Mouse (Mus musculus): ENCODE data around the gene Cfap73.

The Cfap73 gene

GRCm38 (mm10) chr5:120671865-120672264 lies 37.8 kb upstream of the Cfap73 start:
- no peak for TF ChIP-seq POU5F1 (IDR thresholded peaks at IDR 0.05; ENCODE audit: borderline replicate concordance, low read length)
- no peak for TF ChIP-seq CTCF (conservative IDR thresholded peaks at IDR 0.05; ENCODE audit: low read length)
- TF ChIP-seq NANOG (IDR thresholded peaks at IDR 0.05; ENCODE audit: borderline replicate concordance, low read length), result no peak
- Histone ChIP-seq H3K4me3 (replicated peaks; ENCODE audit: low read length) (no peak overlapping the region), H3K9me3 (ENCODE audit: low read length) (no peaks in the 10 kb centered on the region), H3K36me3 (ENCODE audit: insufficient read depth, low read length) (no peaks in the 10 kb centered on the region), H3K4me1 (replicated peaks; ENCODE audit: low read depth, low read length) (peaks cover 41% of the 10 kb centered on the region), H3K27me3 (ENCODE audit: insufficient read depth, low read length) (peaks cover 7% of the 10 kb centered on the region)

DNA sequence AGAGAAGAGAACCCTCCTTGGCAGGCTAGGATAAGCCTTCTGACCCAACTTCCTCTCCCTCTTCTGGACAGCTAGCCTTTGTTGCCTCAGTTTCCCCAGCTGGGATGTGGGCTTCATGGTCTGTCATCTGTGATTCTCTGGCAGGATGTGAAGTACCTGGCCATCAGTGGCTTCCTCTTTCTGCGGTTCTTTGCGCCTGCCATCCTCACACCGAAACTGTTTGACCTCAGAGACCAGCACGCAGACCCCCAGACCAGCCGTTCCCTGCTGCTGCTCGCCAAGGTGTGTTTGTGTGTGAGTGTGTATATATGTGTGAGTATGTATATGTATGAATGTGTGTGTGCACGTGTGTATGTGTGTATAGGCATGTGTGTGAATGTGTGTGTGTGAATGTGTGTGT lies 36.1 kb upstream of the Cfap73 start:
- H3K36me3 ChIP-seq (ENCODE audit: insufficient read depth, low read length), result no peaks in the 10 kb centered on the region
- no peaks in the 10 kb centered on the region for H3K9me3 ChIP-seq (ENCODE audit: low read length)
- TF ChIP-seq CTCF (conservative IDR thresholded peaks at IDR 0.05; ENCODE audit: low read length) (no peak), POU5F1 (IDR thresholded peaks at IDR 0.05; ENCODE audit: borderline replicate concordance, low read length) (no peak), NANOG (IDR thresholded peaks at IDR 0.05; ENCODE audit: borderline replicate concordance, low read length) (no peak)
- H3K4me1 ChIP-seq (replicated peaks; ENCODE audit: low read depth, low read length), result peaks cover 37% of the 10 kb centered on the region
- no peak overlapping the region for H3K4me3 ChIP-seq (replicated peaks; ENCODE audit: low read length)
- H3K27me3 ChIP-seq (ENCODE audit: insufficient read depth, low read length), result peaks cover 13% of the 10 kb centered on the region

GRCm38 (mm10) chr5:120668761-120669160 lies 34.7 kb upstream of the Cfap73 start:
- TF ChIP-seq POU5F1 (IDR thresholded peaks at IDR 0.05; ENCODE audit: borderline replicate concordance, low read length), result no peak
- Histone ChIP-seq H3K27me3 (ENCODE audit: insufficient read depth, low read length) (peaks cover 15% of the 10 kb centered on the region), H3K36me3 (ENCODE audit: insufficient read depth, low read length) (no peaks in the 10 kb centered on the region), H3K4me1 (replicated peaks; ENCODE audit: low read depth, low read length) (peaks cover 36% of the 10 kb centered on the region), H3K4me3 (replicated peaks; ENCODE audit: low read length) (no peak overlapping the region), H3K9me3 (ENCODE audit: low read length) (no peaks in the 10 kb centered on the region)

GRCm38 (mm10) chr5:120664888-120665287 lies 30.9 kb upstream of the Cfap73 start:
- no peak overlapping the region for H3K4me3 ChIP-seq (replicated peaks; ENCODE audit: low read length)
- TF ChIP-seq CTCF (conservative IDR thresholded peaks at IDR 0.05; ENCODE audit: low read length) (no peak; the same call in 1 of the 2 replicates), NANOG (IDR thresholded peaks at IDR 0.05; ENCODE audit: borderline replicate concordance, low read length) (no peak), POU5F1 (IDR thresholded peaks at IDR 0.05; ENCODE audit: borderline replicate concordance, low read length) (no peak)
- H3K4me1 ChIP-seq (replicated peaks; ENCODE audit: low read depth, low read length), result peaks cover 67% of the 10 kb centered on the region
- no peaks in the 10 kb centered on the region for H3K9me3 ChIP-seq (ENCODE audit: low read length)
- peaks cover 25% of the 10 kb centered on the region for H3K27me3 ChIP-seq (ENCODE audit: insufficient read depth, low read length)
- H3K36me3 ChIP-seq (ENCODE audit: insufficient read depth, low read length), result no peaks in the 10 kb centered on the region

- Histone ChIP-seq H3K4me3 (replicated peaks; ENCODE audit: low read length) (no peak overlapping the region), H3K36me3 (ENCODE audit: insufficient read depth, low read length) (no peaks in the 10 kb centered on the region), H3K9me3 (ENCODE audit: low read length) (no peaks in the 10 kb centered on the region), H3K27me3 (ENCODE audit: insufficient read depth, low read length) (peaks cover 28% of the 10 kb centered on the region), H3K4me1 (replicated peaks; ENCODE audit: low read depth, low read length) (peaks cover 50% of the 10 kb centered on the region)
- TF ChIP-seq NANOG (IDR thresholded peaks at IDR 0.05; ENCODE audit: borderline replicate concordance, low read length) (no peak), POU5F1 (IDR thresholded peaks at IDR 0.05; ENCODE audit: borderline replicate concordance, low read length) (no peak), CTCF (conservative IDR thresholded peaks at IDR 0.05; ENCODE audit: low read length) (no peak)
Observed at GRCm38 (mm10) chr5:120660816-120661215, 26.8 kb upstream of the Cfap73 start.

DNA sequence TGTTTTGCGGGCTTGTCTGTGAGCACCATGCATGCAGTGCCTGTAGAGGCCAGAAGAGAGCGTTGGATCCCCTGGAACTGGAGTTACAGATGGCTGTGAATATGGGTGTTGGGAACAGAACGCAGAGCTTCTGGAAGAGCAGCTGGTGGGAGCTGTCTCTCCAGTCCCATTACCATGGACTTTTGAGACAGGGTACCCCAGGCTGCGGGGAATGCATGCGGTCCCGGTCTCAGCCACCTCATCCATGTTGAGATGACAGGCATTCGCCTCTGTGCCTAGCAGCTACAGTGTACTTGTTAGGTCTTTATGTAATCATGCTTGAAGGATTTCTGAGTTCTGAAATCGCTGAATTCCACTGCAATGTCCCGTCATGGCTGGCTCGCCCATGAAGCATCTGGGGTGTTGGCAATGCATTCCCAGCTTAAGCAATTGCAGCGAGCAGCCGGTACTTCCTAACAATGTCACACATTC lies 22.3 kb upstream of the Cfap73 start:
- H3K36me3 ChIP-seq (ENCODE audit: insufficient read depth, low read length), result no peaks in the 10 kb centered on the region
- TF ChIP-seq CTCF (conservative IDR thresholded peaks at IDR 0.05; ENCODE audit: low read length), result 0 out of 2 replicates have a peak, but pooled peaks have one; percentile 14
- no peak for TF ChIP-seq POU5F1 (IDR thresholded peaks at IDR 0.05; ENCODE audit: borderline replicate concordance, low read length)
- no peak overlapping the region for H3K4me3 ChIP-seq (replicated peaks; ENCODE audit: low read length)
- H3K27me3 ChIP-seq (ENCODE audit: insufficient read depth, low read length), result peaks cover 43% of the 10 kb centered on the region
- no peaks in the 10 kb centered on the region for H3K9me3 ChIP-seq (ENCODE audit: low read length)
- peaks cover 36% of the 10 kb centered on the region for H3K4me1 ChIP-seq (replicated peaks; ENCODE audit: low read depth, low read length)

DNA sequence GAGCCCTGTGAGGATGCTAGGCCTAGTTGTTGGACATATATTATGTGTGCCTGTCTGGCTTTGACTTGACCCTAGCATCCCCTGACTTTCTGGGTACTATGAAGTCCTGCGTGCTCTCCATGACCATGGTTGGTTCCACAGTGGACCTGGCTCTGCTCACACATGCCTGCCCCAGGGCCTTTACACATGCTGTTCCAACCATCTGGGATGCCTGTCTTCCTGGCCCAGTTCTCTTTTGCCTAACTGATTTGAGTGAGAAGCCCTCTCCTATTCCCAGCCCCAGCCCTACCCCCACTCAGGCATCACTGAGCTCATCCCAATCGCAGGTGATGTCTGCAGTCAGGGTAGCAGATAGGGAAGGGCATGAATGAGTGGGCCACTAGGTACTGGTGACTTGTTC lies 19.8 kb upstream of the Cfap73 start:
- H3K9me3 ChIP-seq (ENCODE audit: low read length), result no peaks in the 10 kb centered on the region
- peaks cover 51% of the 10 kb centered on the region for H3K27me3 ChIP-seq (ENCODE audit: insufficient read depth, low read length)
- H3K4me1 ChIP-seq (replicated peaks; ENCODE audit: low read depth, low read length), result peaks cover 40% of the 10 kb centered on the region
- TF ChIP-seq POU5F1 (IDR thresholded peaks at IDR 0.05; ENCODE audit: borderline replicate concordance, low read length), result no peak
- no peak overlapping the region for H3K4me3 ChIP-seq (replicated peaks; ENCODE audit: low read length)
- H3K36me3 ChIP-seq (ENCODE audit: insufficient read depth, low read length), result no peaks in the 10 kb centered on the region

DNA sequence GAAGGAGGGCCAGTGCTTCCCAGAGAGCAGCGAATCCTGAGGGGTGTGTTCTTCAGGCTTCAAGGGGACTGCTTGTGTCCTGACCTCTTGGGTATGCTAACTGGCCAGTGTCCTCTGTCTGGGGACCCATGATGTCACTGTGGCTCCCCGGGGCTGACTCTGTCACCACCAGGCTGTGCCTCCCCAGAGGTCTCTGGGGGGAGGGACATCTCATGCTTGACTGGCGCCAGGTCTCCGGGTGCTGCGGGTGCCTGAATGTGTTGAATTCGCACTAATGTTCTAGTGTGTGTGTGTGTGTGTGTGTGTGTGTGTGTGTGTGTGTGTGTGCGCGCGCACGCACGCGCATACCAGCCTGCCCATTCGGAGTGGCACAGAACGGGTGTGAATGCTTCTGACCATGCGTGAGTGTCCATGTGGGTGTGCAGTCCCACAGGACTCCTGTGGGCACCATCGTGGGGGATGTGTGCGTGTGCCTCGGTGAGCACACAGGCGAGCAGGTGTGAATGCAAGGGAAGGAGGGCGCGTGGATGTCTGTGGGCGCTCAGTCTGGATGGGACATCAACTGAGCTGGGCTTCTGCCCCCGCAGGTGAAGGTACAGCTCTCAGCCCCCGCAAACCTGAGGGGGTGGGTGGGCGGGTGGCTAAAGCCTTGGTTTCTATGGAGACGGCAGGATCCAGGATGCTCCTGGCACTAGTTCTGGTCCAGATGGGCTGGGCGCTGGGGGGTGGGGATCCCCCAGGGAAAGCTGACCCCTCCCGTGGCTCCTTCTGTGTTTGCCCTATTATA lies 19.1 kb upstream of the Cfap73 start:
- no peak for TF ChIP-seq CTCF (conservative IDR thresholded peaks at IDR 0.05; ENCODE audit: low read length)
- no peak for TF ChIP-seq NANOG (IDR thresholded peaks at IDR 0.05; ENCODE audit: borderline replicate concordance, low read length)
- no peak for TF ChIP-seq POU5F1 (IDR thresholded peaks at IDR 0.05; ENCODE audit: borderline replicate concordance, low read length)
- H3K9me3 ChIP-seq (ENCODE audit: low read length), result no peaks in the 10 kb centered on the region
- peaks cover 45% of the 10 kb centered on the region for H3K4me1 ChIP-seq (replicated peaks; ENCODE audit: low read depth, low read length)
- peak overlapping the region; percentile 35; the same call in 1 of the 2 replicates for H3K4me3 ChIP-seq (replicated peaks; ENCODE audit: low read length)
- H3K36me3 ChIP-seq (ENCODE audit: insufficient read depth, low read length), result no peaks in the 10 kb centered on the region
- H3K27me3 ChIP-seq (ENCODE audit: insufficient read depth, low read length), result peaks cover 50% of the 10 kb centered on the region

DNA sequence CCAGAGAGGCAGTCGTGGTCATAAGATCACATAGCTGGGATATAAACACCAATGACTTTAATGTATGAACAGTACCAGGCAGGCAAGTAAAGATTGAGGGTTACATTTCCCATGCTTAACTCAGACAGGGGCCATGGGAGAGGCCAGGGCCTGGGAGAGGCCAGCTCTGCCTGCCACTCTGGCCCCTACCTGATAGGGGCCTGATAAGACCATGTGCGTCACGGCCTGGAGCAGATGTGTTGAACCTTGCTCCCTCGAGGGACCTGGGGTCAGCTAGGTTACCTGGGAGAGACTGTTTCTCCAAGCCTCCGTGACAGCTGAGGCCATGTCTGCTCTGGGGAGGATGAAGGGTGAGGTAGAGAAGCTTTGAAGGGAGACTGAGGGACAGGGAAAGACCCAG lies 17.2 kb upstream of the Cfap73 start:
- H3K4me3 ChIP-seq (replicated peaks; ENCODE audit: low read length), result no peak overlapping the region
- H3K36me3 ChIP-seq (ENCODE audit: insufficient read depth, low read length), result no peaks in the 10 kb centered on the region
- peaks cover 51% of the 10 kb centered on the region for H3K4me1 ChIP-seq (replicated peaks; ENCODE audit: low read depth, low read length)
- TF ChIP-seq POU5F1 (IDR thresholded peaks at IDR 0.05; ENCODE audit: borderline replicate concordance, low read length), result no peak
- no peak for TF ChIP-seq NANOG (IDR thresholded peaks at IDR 0.05; ENCODE audit: borderline replicate concordance, low read length)
- no peak for TF ChIP-seq CTCF (conservative IDR thresholded peaks at IDR 0.05; ENCODE audit: low read length)
- peaks cover 54% of the 10 kb centered on the region for H3K27me3 ChIP-seq (ENCODE audit: insufficient read depth, low read length)
- H3K9me3 ChIP-seq (ENCODE audit: low read length), result no peaks in the 10 kb centered on the region

All from E14TG2a.4 (cell line).